Mouse (Mus musculus) frontal cortex, adult (tissue): ENCODE data around the gene Bcdin3d.

Experiments
- ATAC-seq: cut with Nextera tagmentation; 2 replicates; pipeline ENCODE4 v1.9.2; 2017; ENCODE audit warnings: mild to moderate bottlenecking, moderate library complexity, mixed read lengths; ENCODE audit not compliant: low TSS enrichment

Bcdin3d gene

GRCm38 (mm10) chr15:99472972-99473371 lies 1.6 kb downstream of the Bcdin3d start:
- ATAC-seq = no peak

GRCm38 (mm10) chr15:99471677-99472063 lies 2.9 kb downstream of the Bcdin3d start:
- ATAC-seq = no peak

GRCm38 (mm10) chr15:99470971-99471676 lies 3.4 kb downstream of the Bcdin3d start:
- ATAC-seq = 0 out of 2 replicates have a peak, but pooled peaks have one; percentile 19

GRCm38 (mm10) chr15:99470224-99470761 lies 4.2 kb downstream of the Bcdin3d start:
- no peak for ATAC-seq

- ATAC-seq = no peak
These were observed 4.8 kb downstream of the Bcdin3d start for GRCm38 (mm10) chr15:99469736-99470135.

GRCm38 (mm10) chr15:99469067-99469466 lies 5.5 kb downstream of the Bcdin3d start:
- ATAC-seq = peak; percentile 58; the same call in 1 of the 2 replicates

- ATAC-seq = no peak; the same call in 1 of the 2 replicates
These were observed 11.3 kb downstream of the Bcdin3d start for GRCm38 (mm10) chr15:99463194-99463593.

- peak; percentile 91 for ATAC-seq
These were observed 16.7 kb downstream of the Bcdin3d start, which contains the start of gene Nckap5l for GRCm38 (mm10) chr15:99457606-99458401. Gene Nckap5l, minus strand, starts transcription at chr15:99457748.

- peak; percentile 33 for ATAC-seq
These were observed 17.4 kb downstream of the Bcdin3d start for GRCm38 (mm10) chr15:99456963-99457605.

- ATAC-seq = no peak
These were observed 18.1 kb downstream of the Bcdin3d start for GRCm38 (mm10) chr15:99456338-99456962.

- ATAC-seq = no peak
These were observed 19.1 kb downstream of the Bcdin3d start for GRCm38 (mm10) chr15:99455415-99455814.

GRCm38 (mm10) chr15:99454585-99455279 lies 19.8 kb downstream of the Bcdin3d start:
- no peak for ATAC-seq

- ATAC-seq = no peak
These were observed 21.2 kb downstream of the Bcdin3d start for GRCm38 (mm10) chr15:99453153-99453900.

- ATAC-seq = 0 out of 2 replicates have a peak, but pooled peaks have one; percentile 11
These were observed 24.7 kb downstream of the Bcdin3d start for GRCm38 (mm10) chr15:99449751-99450280.

GRCm38 (mm10) chr15:99449131-99449750 lies 25.3 kb downstream of the Bcdin3d start:
- peak; percentile 85 for ATAC-seq

- ATAC-seq = peak; percentile 83
These were observed 28.4 kb downstream of the Bcdin3d start for GRCm38 (mm10) chr15:99446136-99446535.

GRCm38 (mm10) chr15:99445567-99445966 lies 29.0 kb downstream of the Bcdin3d start:
- no peak for ATAC-seq

GRCm38 (mm10) chr15:99442358-99442757 lies 32.2 kb downstream of the Bcdin3d start:
- no peak for ATAC-seq

GRCm38 (mm10) chr15:99440816-99441457 lies 33.6 kb downstream of the Bcdin3d start:
- ATAC-seq = no peak
